Mouse (Mus musculus): ENCODE data around the gene Ajap1.

- TF ChIP-seq CTCF (IDR thresholded peaks at IDR 0.05) (no peak), EP300 (IDR thresholded peaks at IDR 0.05) (no peak)
These were observed 1.0 kb downstream of the Ajap1 start for GRCm38 (mm10) chr4:153481361-153482234.

All from lung, postnatal 0 days (tissue).